Mouse (Mus musculus): ENCODE results near the gene Kcnk13.

DNA sequence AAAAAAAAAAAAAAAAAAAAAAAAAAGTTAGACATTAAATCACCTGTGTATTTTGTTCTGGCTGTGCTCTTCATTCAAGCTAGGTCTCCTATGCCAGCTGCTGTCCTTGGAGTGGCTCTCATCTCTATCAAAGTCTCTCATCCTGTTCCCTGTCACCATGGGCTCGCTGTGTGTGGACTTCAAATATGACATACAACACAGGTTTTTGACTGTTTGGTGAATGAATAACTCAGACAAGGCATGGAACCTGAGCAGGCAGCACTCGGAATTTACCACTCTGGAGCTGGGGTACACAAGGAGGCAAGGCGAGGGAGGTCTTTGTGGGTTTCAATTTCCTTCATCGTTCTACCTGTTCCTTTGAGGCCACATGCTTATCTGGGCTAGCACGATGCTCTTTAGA is 50.8 kb downstream of the Kcnk13 start:
- no peak for TF ChIP-seq EP300 (optimal IDR thresholded peaks at IDR 0.05)
- no peak for TF ChIP-seq CTCF (IDR thresholded peaks at IDR 0.05; ENCODE audit: low read depth)
